9 mouse cellular contexts compared by ENCODE assay signal in the genomic region with DNA sequence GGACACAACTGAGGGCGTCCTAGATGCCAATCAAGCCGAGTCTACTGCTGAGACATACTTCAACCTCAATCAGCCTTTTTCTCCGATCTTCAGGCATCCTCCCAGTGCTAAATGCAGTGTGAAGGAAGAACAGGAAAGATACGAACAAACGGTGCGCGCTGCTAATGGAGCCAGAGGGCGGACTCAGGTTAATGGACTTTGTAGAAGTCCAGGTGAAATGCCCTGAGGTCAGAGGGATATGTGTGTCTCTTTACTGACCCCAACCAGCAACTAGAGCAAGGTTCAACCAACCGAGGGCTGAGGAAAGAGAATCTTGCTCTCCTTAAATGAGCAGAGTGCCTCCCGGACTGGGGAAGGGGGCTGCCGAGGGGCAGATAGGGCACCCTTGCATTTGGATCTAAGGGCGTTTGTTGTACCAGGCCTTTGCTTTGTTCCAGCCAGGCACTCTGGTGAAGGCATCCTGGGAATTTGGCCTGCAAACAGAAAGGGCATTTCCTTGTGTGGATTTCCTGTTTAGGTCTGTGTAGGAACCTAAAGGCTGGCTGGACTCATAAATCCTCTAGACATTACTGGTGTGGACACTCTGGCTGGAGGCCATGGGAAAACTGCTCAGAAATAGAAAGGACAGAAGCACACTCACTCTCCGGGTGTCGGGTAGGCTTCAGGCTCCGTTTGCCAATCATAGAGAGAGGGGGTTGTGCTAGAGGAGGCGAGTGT.
DNase-seq lines count a peak whose midpoint lies in the region; ATAC-seq lines count a peak whose summit lies in the region.
"Had no signal": no experiment of that assay in that cellular context is flagged by ENCODE, and none has a peak within 500 bp of the region (broad histone marks: within the 10 kb centered on the region; RNA-seq: fewer than 3 reads in every experiment).

No protein-coding gene starts in this region.

- H3K36me3 ChIP-seq in embryonic facial prominence, embryonic 12.5 days = no peaks in the 10 kb centered on the region
- no peaks in the 10 kb centered on the region for H3K36me3 ChIP-seq in lung, embryonic 16.5 days (ENCODE audit: control insufficient read depth, insufficient read depth, low read length)

- WGBS in embryonic facial prominence, embryonic 12.5 days = 53% methylated on average over 16 of the region's 16 CpGs
- 46% methylated on average over 16 of the region's 16 CpGs for WGBS in lung, embryonic 16.5 days

- H3K4me3 ChIP-seq in embryonic facial prominence, embryonic 12.5 days = no peak overlapping the region
- H3K4me3 ChIP-seq in lung, embryonic 16.5 days (ENCODE audit: low read length) = no peak overlapping the region

- H3K9me3 ChIP-seq in embryonic facial prominence, embryonic 12.5 days = no peaks in the 10 kb centered on the region
- no peaks in the 10 kb centered on the region for H3K9me3 ChIP-seq in lung, embryonic 16.5 days (ENCODE audit: control insufficient read depth, low read length)

- H3K27me3 ChIP-seq in embryonic facial prominence, embryonic 12.5 days = no peaks in the 10 kb centered on the region
- no peaks in the 10 kb centered on the region for H3K27me3 ChIP-seq in lung, embryonic 16.5 days (ENCODE audit: control insufficient read depth, insufficient read depth, low read depth, low read length)

- peak overlapping the region; percentile 56 for H3K27ac ChIP-seq in embryonic facial prominence, embryonic 12.5 days
- H3K27ac ChIP-seq in lung, embryonic 16.5 days (ENCODE audit: low read length) = peak overlapping the region; percentile 76
- H3K27ac ChIP-seq: liver, embryonic 14.5 days had no signal

- H3K9ac ChIP-seq in embryonic facial prominence, embryonic 12.5 days = no peak overlapping the region
- H3K9ac ChIP-seq in lung, embryonic 16.5 days (ENCODE audit: low read length) = no peak overlapping the region
- H3K9ac ChIP-seq: liver, embryonic 14.5 days had no signal

- peak; percentile 32 for DNase-seq in embryo, embryonic 10 days (ENCODE audit: low spot score)
- no peak for DNase-seq in embryo, embryonic 9.5 days (ENCODE audit: extremely low spot score)
- DNase-seq in kidney, adult 8-10 months = peak; percentile 77 to 84
- DNase-seq in frontal cortex, postnatal 36 days (ENCODE audit: low spot score in 2 of 2) = no peak
- no peak for DNase-seq in right cerebral cortex, adult 18-20 months
- no peak for DNase-seq in right cerebral cortex, postnatal 4 days

- ATAC-seq in embryonic facial prominence, embryonic 12.5 days (ENCODE audit: insufficient number of reproducible peaks, insufficient read depth, low FRiP score, low TSS enrichment) = no peak
- ATAC-seq in lung, embryonic 16.5 days (ENCODE audit: low read depth) = peak; percentile 83

- no peak overlapping the region for H3K4me2 ChIP-seq in embryonic facial prominence, embryonic 12.5 days (replicated peaks)
- peak overlapping the region; percentile 10 for H3K4me2 ChIP-seq in lung, embryonic 16.5 days (ENCODE audit: low read depth, low read length)

- H3K4me1 ChIP-seq in embryonic facial prominence, embryonic 12.5 days = no peaks in the 10 kb centered on the region
- H3K4me1 ChIP-seq in lung, embryonic 16.5 days (replicated peaks; ENCODE audit: control insufficient read depth, insufficient read depth, low read length) = peaks cover 8% of the 10 kb centered on the region

Comparison
In these comparisons a context has a peak if more than half of its experiments do, and no peak if none do; other contexts are left out.
1. DNase-seq: peak in embryo, embryonic 10 days (single experiment) and kidney, adult 8-10 months (2 of 2); none in embryo, embryonic 9.5 days (single experiment), frontal cortex, postnatal 36 days (0 of 2), right cerebral cortex, adult 18-20 months (single experiment) and right cerebral cortex, postnatal 4 days (single experiment).